Mouse (Mus musculus) G1E (cell line): ENCODE data around the gene Gdf1. TPM values are rescaled to one million over a fixed set of nuclear protein-coding genes. Genes with fewer than 3 reads are reported as not detected.
A peak's percentile ranks its signal among the peaks of the same experiment; 100 is the strongest.

Experiments used
- ATAC-seq: 2 replicates; pipeline ENCODE4 v1.8.0; 2016; ENCODE audit warnings: mild to moderate bottlenecking; ENCODE audit not compliant: insufficient number of reproducible peaks, poor library complexity, low FRiP score, severe bottlenecking; ENCODE audit errors: extremely low read depth
- DNase-seq: peaks from one replicate; pipeline ENCODE4 v3.0.0; 2012; ENCODE audit warnings: low spot score
- H3K27me3 ChIP-seq: 2 replicates; pipeline ENCODE4 v1.6.1; 2012; ENCODE audit warnings: mild to moderate bottlenecking, low read length, inconsistent platforms; ENCODE audit not compliant: insufficient read depth
- H3K36me3 ChIP-seq: replicated peaks from 2 replicates; pipeline ENCODE3; 2012; ENCODE audit warnings: mild to moderate bottlenecking, inconsistent platforms
- H3K4me1 ChIP-seq: 2 replicates; pipeline ENCODE4 v1.6.1; 2012; ENCODE audit warnings: low read depth, low read length, inconsistent platforms, mixed read lengths; ENCODE audit not compliant: insufficient read depth
- H3K4me3 ChIP-seq: 2 replicates; pipeline ENCODE4 v1.5.1; 2012; ENCODE audit warnings: low read depth, mild to moderate bottlenecking, inconsistent platforms, low read length, moderate library complexity, mixed read lengths
- H3K9me3 ChIP-seq: replicated peaks from 2 replicates; pipeline ENCODE4 v1.6.1; 2012; ENCODE audit warnings: inconsistent platforms
- CTCF ChIP-seq: IDR thresholded peaks from 2 replicates; pipeline ENCODE4 v1.5.1; 2012; ENCODE audit warnings: low read depth, low read length, inconsistent platforms, mixed read lengths
- GATA1 ChIP-seq: IDR thresholded peaks from 2 replicates; pipeline ENCODE4 v1.6.1; 2012; ENCODE audit warnings: borderline replicate concordance, low read length, inconsistent platforms, mixed read lengths
- GATA2 ChIP-seq: IDR thresholded peaks from 2 replicates; pipeline ENCODE4 v1.6.1; 2012; ENCODE audit warnings: low read depth, low read length, inconsistent platforms, borderline replicate concordance
- POLR2AphosphoS5 ChIP-seq: IDR thresholded peaks from 2 replicates; pipeline ENCODE4 v1.6.1; 2012; ENCODE audit warnings: low read depth, low read length, inconsistent platforms; ENCODE audit not compliant: insufficient replicate concordance
- TAL1 ChIP-seq: conservative IDR thresholded peaks from 2 replicates; pipeline ENCODE4 v1.6.1; 2012; ENCODE audit warnings: low read depth, low read length, inconsistent platforms, mixed read lengths
- polyA plus RNA-seq: library from polyadenylated mRNA; stranded (reverse); fragments of >175 nt; gene quantifications from 2 replicates; pipeline ENCODE4 v1.2.3, GENCODE M21; 2012
- total RNA-seq, 2 experiments: library from RNA; stranded (forward) in 1 of 2; stranded (reverse) in 1 of 2; fragments of 200-1000 nt in 1 of 2; fragments of >200 nt in 1 of 2; fragmentation: Nextera tagmentation in 1 of 2; gene quantifications; 2 replicates each; pipeline ENCODE4 v1.2.3; 2014 to 2017

The Gdf1 gene
- total and polyA plus RNA-seq, 3 experiments = not detected

- Histone ChIP-seq H3K27me3 (peaks cover 4% of the 10 kb centered on the region; the same call in 1 of the 2 replicates), H3K9me3 (peaks cover 5% of the 10 kb centered on the region; the same call in 1 of the 2 replicates), H3K4me1 (peaks cover 56% of the 10 kb centered on the region), H3K4me3 (no peak overlapping the region; the same call in 1 of the 2 replicates), H3K36me3 (peaks cover 11% of the 10 kb centered on the region)
- ATAC-seq = peak; percentile 52
- TF ChIP-seq GATA1 (no peak), POLR2AphosphoS5 (no peak), GATA2 (no peak), CTCF (no peak), TAL1 (peak; percentile 54)
- no peak for DNase-seq
Measured at GRCm38 (mm10) chr8:70356111-70356510, 26.5 kb downstream of the Gdf1 start.

- DNase-seq = no peak
- Histone ChIP-seq H3K9me3 (peaks cover 5% of the 10 kb centered on the region; the same call in 1 of the 2 replicates), H3K4me3 (no peak overlapping the region), H3K27me3 (peaks cover 27% of the 10 kb centered on the region), H3K36me3 (no peaks in the 10 kb centered on the region), H3K4me1 (peaks cover 47% of the 10 kb centered on the region)
- no peak for ATAC-seq
- TF ChIP-seq POLR2AphosphoS5 (no peak), GATA2 (no peak)
Measured at GRCm38 (mm10) chr8:70359411-70359810, 29.8 kb downstream of the Gdf1 start.

- DNase-seq (no peak), ATAC-seq (no peak)
- Histone ChIP-seq H3K9me3 (peaks cover 5% of the 10 kb centered on the region; the same call in 1 of the 2 replicates), H3K4me1 (peaks cover 43% of the 10 kb centered on the region), H3K36me3 (no peaks in the 10 kb centered on the region), H3K4me3 (no peak overlapping the region), H3K27me3 (peaks cover 34% of the 10 kb centered on the region)
- TF ChIP-seq CTCF (no peak), TAL1 (no peak)
Measured at GRCm38 (mm10) chr8:70360769-70361168, 31.2 kb downstream of the Gdf1 start.

- DNase-seq (no peak), ATAC-seq (no peak)
- Histone ChIP-seq H3K27me3 (peaks cover 40% of the 10 kb centered on the region), H3K4me3 (no peak overlapping the region), H3K36me3 (no peaks in the 10 kb centered on the region), H3K4me1 (peaks cover 44% of the 10 kb centered on the region), H3K9me3 (peaks cover 5% of the 10 kb centered on the region; the same call in 1 of the 2 replicates)
- TF ChIP-seq GATA1 (no peak), GATA2 (no peak), POLR2AphosphoS5 (no peak), CTCF (no peak), TAL1 (no peak)
Measured at GRCm38 (mm10) chr8:70361484-70362032, 31.9 kb downstream of the Gdf1 start.

GRCm38 (mm10) chr8:70364066-70364465 is 34.4 kb downstream of the Gdf1 start:
- Histone ChIP-seq H3K4me3 (no peak overlapping the region), H3K4me1 (peaks cover 34% of the 10 kb centered on the region), H3K36me3 (no peaks in the 10 kb centered on the region), H3K27me3 (peaks cover 46% of the 10 kb centered on the region), H3K9me3 (0 out of 2 replicates have a peak, but pooled peaks cover 5% of the 10 kb centered on the region)
- DNase-seq (no peak), ATAC-seq (no peak)
- TF ChIP-seq GATA1 (no peak), TAL1 (no peak), GATA2 (no peak), POLR2AphosphoS5 (no peak), CTCF (no peak)

GRCm38 (mm10) chr8:70366588-70366987 is 37.0 kb downstream of the Gdf1 start:
- peaks cover 31% of the 10 kb centered on the region for H3K4me1 ChIP-seq
- no peak overlapping the region for H3K4me3 ChIP-seq
- no peak for ATAC-seq
- no peaks in the 10 kb centered on the region for H3K9me3 ChIP-seq
- DNase-seq = no peak
- peaks cover 47% of the 10 kb centered on the region for H3K27me3 ChIP-seq
- H3K36me3 ChIP-seq = no peaks in the 10 kb centered on the region
- TF ChIP-seq TAL1 = no peak
- TF ChIP-seq CTCF = no peak
- TF ChIP-seq GATA2 = no peak
- no peak for TF ChIP-seq GATA1
- no peak for TF ChIP-seq POLR2AphosphoS5
